Mouse (Mus musculus): ENCODE data around the gene Kif26b.

GRCm38 (mm10) chr1:178835805-178836204, 306.9 kb downstream of the Kif26b start:
- TF ChIP-seq POLR2A (IDR thresholded peaks at IDR 0.05; ENCODE audit: insufficient read depth, low read depth, low read length) (no peak), CTCF (IDR thresholded peaks at IDR 0.05) (no peak)
